Mouse (Mus musculus) left cerebral cortex, postnatal 36 days (tissue): Measurements from ENCODE around the gene Lmntd1. TPM values are rescaled to one million over a fixed set of nuclear protein-coding genes. Genes with fewer than 3 reads are reported as not detected.

Experiments
- DNase-seq, 2 experiments: peaks; one replicate each; pipeline ENCODE4 v3.0.0; 2021 to 2022; ENCODE audit warnings: low spot score in 2 of 2, mixed read lengths in 1 of 2
- intact Hi-C: fragments of 180-260 bp; cut with DNase I; formaldehyde crosslinking; loops from one replicate; pipeline ENCODE4 v1.15.1; 2025
- total RNA-seq, 2 experiments: library from RNA; stranded (reverse); gene quantifications; 2 replicates each; pipeline ENCODE4 v1.2.3; 2021

The Lmntd1 gene
- total RNA-seq, 2 experiments from 2014 or later: 1.0 to 1.9 TPM

DNA sequence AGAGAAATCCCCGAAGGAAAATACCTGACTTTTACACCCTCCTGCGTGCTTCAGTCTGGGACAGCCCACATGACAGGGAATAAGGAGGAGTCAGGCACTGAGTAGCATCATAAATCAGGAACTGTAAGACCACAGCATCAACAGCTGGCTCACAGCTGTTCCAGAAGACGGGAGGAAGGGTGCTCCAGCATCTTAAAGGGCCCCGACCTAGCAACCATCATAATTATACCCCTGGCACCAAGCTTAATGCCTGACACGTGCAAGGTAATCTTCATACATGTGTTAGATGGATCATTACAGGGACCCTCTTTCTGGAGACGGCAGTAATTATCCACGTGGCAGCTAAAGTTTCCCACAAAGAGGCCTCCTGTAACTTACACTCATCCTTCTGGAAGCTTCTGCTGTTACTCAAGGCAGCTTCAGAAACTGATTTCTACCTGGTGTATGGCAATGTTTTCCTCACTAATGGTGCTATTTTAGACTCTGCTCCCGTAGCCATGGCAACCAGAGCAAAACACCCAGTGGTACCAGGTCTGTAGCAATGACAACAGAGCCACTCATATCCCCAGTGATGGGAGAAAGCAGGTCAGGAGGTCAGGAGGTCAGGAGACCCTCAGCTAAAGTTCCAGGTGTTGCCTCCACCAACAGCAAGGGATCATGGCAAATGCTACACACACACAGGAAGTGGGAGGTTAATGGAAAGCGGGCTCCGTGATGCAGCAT is 98.1 kb downstream of the Lmntd1 start:
- no peak for DNase-seq
- intact Hi-C loops: no loop called here

DNA sequence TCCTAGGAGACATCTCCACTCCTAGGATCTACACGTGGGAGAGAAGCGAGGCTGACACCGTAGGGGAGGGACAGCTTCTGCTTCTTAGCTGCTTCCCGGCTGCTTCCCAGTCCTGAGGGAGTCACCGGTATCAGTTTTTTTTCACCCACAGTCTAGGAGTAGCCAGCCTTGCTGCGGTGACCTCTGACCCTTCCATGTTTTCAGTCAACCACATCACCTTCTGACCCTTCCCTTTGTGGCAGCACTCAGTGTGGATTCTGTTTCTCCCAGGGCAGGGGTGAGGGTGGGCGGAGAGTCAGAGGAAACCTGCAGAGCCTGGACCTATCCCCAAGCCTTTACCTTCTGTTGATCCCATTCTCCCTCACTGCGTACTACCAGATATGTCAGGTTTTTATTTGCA is 102.9 kb downstream of the Lmntd1 start:
- DNase-seq: no peak
- intact Hi-C loops: no loop called here

DNA sequence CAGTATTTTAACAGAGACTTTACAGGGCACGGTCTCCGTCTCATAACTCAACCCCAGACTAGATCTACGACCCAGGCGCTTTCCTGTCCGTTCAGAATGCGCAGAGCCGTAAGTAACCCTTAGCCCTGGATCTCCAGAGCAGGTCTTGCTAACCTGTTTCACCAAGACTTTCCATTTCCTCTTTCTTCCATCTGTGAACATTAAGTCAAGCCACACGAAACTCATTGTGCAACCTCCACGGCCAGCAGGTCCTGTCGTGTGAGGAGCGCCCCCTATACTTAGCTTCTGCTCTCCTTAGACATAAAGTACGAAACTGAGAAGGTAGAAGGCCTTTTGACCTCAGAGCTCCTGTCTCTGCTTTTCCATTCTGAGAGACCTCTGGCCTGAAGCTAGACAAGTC is 105.3 kb downstream of the Lmntd1 start:
- DNase-seq: no peak
- intact Hi-C loops: no loop called here

DNA sequence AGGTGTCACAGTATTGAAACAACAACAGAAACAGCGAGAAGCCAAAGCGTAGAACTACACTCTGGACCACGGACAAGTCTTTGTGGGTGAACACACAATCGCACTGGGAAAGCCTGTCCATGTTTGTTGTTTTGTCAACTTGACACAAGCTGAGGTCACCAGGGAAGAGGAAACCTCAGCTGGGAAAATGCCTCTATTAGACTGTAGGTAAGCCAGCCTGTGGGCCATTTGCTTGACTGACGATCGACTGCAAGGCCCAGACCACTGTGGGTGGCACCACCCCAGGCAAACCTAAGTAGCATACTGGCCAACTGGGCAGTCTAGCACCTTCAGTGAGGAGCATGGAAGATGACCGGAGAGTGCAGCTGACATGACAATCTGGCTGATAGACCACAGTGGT is 112.4 kb downstream of the Lmntd1 start:
- no peak for DNase-seq
- intact Hi-C loops: no loop called here

DNA sequence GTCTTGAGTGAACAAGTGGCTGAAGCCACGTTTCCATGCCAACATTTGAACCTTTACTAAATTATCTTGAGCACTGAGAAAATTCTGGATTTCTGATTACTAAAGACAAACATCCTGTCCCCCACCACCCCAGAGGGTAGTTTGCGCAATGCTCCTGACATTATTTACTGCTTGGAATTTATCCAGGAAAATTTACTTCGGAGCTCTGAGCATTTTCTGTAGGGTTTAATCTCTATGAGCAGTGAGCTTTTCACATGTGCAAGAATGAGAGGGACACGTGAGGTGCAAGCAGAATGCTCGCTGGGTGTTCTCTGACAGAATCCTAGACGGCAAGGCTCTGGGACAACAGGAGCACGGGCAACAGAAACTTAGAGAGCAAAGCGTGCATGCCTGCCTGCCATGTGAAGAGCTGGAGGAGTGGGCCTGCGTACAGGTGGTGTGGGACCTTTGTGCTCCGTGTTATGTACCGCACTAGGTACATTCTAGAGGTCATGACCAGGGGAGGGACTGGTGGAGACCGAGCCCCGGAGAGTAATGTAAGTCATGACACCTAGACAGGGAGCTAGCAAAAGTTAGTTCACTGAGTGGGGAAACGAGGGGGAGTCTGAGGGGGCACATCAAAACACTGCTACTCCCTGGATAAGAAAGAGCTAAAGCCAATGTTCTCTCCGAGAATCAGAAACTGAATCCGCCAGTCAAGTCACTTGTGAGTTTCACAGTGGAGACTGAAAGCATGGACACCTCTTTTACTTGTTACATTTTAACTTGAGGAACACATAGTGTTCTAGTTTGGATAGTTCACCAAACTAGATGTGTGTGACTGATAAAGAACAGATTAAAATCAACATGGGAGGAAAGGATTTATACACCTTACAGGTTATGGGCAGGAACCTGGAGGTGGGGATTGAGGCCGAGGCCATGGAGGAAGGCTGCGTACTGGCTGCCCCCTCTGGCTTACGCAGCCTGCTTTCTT is 114.3 kb downstream of the Lmntd1 start:
- intact Hi-C loops: no loop called here
- no peak for DNase-seq

DNA sequence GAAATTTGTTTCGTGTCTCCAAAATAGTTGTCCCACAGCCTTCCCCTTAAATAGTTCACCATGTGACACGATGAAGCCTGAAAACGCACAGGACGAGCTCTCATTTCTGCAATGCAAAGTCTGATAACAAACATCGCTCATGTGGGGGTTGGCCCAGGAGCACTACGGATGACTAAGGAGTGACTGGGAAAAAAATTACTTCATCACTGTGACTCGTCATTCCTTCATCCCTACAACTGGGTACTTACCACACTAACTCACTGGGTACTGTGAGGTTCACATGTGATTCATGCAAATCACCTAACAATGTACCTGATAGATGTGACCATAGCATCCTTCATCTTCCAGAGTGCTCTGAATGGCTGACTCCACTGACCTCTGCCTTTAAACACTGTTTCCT is 118.4 kb downstream of the Lmntd1 start:
- DNase-seq: no peak
- intact Hi-C loops: no loop called here

DNA sequence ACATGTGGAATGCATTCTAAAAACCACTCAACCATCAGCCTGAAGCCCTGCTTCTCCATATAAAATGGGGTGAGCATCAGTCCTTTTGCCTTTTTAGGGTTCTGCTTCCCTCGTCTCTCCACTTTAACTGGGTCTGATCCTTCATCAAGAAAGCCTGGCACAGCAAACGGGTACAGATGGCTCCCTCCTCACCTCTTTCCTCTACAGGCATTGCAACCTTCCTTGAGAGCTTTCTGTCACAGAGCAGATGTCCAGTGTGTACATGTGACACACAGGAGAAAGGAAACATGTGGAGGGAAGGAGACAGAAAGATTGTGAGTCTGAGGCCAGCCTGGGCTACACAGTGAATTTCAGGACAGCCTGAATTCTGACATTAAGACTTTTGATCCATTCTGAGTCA is 125.9 kb downstream of the Lmntd1 start:
- DNase-seq: no peak
- intact Hi-C loops: no loop called here

DNA sequence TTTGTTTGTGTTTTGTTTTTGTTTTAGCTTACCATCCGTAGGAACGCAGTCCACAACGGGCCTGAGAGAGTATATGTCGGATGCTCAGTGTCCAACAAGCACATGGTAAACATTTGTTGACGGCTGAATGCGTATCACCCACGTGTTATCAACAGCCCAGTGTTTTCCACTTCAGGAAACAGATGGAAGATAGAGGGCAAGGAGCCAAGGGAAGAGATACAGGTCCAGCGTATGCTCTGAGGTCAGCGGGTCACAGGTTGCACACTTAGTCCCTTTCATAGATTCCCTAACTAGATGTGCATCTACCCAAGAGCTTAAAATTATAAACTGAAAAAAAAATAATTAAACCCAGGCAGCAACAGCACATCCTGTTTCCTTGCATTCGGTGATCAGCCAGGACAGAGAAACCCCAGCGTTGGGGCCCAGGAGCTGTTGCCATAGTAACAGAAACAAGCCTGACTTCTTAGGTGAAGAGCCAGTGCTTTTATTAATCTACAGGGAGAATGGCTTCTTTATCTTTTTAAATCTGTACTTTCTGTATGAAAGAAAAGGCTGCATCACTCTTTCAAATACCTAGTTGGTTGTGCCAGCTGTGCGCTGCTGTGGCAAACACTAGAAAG is 128.0 kb downstream of the Lmntd1 start:
- intact Hi-C loops: no loop called here
- DNase-seq: no peak

DNA sequence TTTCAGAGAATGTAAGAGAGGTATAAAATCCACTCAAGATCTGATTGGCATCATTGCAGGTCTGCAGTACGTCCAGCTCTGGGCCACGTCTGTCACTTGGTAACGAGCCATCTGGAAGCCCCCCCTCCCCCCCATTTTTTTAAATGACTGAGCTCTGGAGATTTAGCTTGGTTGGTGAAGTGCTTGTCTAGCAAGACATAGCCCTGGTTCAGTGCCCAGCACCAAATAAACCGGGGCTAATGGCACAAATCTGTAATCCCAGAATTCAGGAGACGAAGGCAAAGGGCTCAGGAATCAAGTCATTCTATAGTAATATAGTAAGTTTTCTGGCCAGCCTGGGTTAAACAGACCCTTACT is 130.8 kb downstream of the Lmntd1 start:
- intact Hi-C loops: no loop called here
- no peak for DNase-seq

DNA sequence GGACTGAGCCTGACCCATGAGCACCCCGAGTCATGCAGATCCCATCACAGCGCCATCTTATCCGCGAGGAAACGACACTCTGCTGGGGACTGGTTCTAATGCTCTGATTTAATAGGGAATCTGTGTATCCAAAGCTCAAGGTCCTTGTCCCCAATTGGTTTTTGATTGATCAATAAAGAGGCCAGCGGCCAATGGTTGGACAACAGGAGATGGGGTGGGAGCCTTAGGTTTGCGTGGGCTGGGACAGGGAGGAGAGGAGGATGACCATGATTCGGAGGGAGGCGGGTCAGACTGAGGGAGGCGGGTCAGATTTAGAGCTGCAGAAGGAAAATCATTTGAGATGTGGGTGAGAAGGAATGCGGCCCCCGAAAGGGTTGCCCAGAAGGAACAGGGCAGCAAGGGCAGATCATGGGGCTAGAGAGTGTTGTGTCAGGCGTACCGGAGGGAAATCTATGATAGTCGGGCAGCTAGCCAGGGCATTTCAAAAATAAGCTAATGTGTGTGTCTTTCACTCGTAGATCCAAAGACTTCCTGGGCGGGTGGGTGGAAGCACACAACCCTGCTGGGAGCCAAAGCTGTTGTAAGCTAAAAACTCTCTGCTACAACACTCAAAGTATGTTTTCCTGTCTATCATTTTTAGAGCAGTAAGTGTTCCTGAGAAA is 131.3 kb downstream of the Lmntd1 start:
- DNase-seq: no peak
- intact Hi-C loops: no loop called here

DNA sequence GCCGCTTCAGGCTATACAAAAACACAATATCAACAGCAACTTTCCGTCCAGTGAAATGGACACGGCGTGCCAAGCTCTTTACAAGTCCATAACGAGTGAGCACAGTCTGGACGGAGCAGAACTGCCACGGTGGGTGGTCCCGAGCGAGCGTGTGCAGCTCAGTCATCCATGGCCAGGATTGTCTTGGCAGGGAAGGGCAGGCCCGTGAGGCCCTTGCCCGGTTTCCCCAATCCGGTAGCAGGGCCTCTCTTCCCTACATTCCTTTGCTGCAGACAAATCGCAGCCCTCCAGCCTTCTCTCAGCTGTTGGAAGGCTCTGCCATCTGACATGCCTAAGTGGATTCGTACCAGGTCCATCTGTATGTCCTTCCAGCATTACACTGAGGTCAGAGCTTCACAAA is 132.2 kb downstream of the Lmntd1 start:
- intact Hi-C loops: no loop called here

DNA sequence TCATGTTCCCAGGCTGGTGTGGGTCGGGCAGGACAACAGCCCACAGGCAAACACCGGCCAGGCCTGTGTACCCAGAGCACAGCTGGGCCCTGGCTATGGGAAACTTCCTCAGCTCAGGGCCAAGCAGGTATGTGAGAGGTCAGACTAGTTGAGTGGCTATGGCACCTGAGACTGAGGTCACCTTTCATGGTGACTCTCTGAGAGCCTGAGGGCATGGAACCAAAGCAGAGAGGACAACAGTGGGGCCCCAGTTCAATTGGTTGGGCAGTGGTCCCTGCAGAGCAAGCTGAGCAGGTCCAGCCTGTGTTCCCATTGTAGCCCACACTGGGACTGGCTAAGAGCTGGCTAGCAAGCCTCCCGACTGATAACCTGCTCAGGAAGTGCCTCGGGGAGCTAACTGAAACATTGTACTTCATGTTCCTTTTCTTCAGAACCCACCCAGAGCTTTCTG is 135.3 kb downstream of the Lmntd1 start:
- intact Hi-C loops: no loop called here
- DNase-seq: no peak

More for the DNA sequence above, 132.2 kb downstream of the Lmntd1 start:
- DNase-seq: no peak

DNA sequence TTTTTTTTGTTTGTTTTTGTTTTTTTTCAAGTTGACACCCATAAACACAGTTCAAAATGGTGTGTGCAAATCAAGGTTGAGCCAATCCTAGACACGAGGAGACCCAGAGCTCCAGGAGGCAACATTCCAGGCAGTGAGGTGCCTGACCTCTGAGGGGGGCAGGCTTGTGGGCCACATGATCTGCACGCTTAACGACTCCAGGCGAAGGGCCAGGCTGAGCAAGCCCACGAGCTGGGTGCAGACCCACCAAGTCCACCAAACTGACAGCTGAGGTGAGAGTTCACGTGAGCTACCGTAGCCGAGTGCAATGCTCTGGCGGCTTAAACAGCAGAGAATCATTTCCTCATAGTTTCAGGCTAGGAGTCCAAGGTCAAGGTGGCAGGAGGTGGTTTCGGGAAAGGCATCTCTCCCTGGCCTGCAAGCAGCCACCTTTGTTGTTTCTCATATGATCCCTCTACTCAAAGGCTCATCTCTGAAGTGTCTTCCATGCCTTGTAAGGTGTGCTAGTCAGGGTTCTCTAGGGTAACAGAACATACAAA is 136.7 kb downstream of the Lmntd1 start:
- DNase-seq: no peak
- intact Hi-C loops: no loop called here

DNA sequence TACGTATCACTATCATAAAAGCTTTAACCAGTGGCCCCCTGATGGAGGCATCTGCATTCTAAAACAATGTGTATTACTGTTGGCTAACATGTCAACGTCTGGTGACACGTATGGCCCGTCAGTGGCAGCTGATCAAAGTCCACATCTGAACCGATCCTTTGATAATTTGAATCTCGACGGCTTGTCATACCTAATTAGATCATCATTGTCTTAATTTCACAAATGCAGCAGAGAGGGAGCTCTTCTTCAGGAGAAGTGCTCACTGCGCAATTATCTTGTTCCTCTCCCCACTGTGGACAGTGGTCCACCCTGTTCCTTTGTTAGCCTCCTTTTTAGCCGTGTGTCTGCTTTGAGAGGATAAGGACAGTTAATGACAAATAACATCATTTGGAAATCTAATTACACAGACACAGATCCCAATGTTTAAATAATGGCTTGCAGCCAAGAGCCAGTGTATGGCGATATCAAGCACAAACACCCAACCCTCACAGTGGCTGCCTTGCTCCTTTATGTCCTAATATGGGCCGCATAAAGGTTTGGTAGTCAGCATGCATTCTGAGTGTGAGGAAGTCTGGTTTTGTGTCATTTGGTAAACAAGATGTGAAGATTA is 142.4 kb downstream of the Lmntd1 start:
- intact Hi-C loops: no loop called here
- DNase-seq: no peak

DNA sequence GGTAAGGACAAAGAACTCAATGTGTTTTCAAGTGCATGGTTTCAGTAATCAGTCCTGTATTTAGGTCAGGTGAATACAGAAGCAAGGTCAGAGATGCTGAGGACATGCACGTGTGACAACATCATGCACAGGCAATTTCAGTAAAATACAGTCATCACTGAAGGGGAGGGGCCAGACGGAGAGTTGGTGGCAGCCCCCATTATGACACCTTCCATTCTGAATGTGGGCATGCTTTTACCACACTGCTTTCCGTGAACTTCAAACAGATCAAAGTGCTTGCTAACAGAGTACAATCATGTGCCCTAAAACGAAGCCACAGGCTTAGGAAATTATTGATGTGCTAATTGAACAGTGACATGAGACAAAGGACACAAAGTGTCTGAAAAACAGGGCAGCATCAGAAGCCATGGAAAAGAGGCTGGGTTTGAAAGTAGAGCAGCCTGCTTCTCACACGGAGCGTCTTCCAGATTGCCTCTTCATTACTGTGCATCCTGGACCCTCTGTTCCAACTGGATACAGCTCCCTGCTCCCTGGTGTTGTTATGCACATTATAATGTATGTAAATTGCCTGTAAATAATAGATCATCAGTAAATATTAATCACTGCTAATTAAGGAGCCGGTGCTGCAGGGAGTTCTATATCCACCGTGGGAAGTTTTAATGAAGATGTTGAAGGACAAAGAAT is 144.7 kb downstream of the Lmntd1 start:
- DNase-seq: no peak
- intact Hi-C loops: no loop called here

DNA sequence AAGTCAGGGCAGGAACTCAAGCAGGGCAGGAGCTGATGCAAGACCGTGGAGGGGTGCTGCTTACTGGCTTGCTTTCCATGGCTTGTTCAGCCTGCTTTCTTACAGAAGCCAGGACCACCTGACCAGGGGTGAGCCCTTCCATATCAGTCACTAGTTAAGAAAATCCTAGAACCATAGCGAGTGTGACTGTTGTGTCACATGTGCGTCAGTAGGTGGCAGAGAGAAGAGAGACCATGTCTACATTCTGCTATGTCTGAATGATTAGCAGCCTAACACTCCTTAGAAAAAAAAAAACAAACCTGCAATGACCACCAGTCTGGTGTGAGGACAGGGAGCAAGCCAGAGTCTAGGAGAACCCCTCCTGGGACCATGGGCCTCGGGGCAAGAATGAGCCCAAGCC is 150.1 kb downstream of the Lmntd1 start:
- intact Hi-C loops: no loop called here
- no peak for DNase-seq

DNA sequence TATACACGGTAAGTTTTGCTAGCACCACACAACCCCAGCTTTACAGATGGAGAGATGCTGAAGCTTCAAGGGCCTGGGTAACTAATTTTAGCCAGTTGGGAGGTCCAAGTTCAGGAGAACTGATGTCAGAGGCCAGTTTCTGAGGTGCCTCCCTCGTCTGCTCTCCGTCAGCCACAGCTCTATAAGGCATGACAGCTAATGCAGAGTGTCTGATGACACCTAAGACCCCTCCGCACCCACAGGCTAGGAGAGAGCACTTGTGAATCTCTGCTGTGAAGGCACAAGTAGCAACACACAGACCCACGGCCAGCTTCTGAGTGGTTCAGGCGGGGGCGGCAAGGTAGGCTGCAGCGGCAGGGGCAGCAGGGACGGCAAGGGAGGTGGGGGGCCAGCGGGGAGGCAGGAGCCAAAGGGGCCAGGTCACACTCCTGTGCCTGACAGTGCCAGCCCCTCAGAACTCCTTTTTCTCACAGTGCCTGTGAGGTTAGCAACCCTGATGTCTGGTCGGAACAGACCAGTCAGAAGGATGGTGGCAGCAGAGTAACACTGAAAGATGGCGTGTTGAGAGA is 151.4 kb downstream of the Lmntd1 start:
- no peak for DNase-seq
- intact Hi-C loops: no loop called here

DNA sequence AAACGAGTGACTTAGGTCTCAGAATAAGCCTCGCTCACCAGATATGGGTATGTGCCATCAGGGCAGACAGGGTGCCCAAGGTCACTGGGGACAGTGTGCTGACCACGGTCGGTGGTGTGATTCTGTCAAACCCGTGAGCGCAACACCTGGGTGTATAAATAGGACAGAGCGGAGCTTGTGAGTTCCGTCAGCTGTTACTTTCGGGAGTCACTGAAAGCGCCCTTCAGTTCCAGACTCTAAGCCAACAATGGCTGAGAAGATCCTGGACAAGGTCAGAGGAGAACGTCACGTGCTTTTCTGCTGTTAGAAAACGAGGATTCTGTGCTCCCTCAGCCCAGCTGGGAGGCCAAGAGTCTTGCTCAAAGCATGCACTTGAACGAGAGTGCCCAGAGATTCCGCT is 157.1 kb downstream of the Lmntd1 start:
- intact Hi-C loops: no loop called here
- DNase-seq: no peak
